Mouse (Mus musculus) G1E (cell line): Measurements from ENCODE around the gene Gfod2. TPM values are rescaled to one million over a fixed set of nuclear protein-coding genes. Genes with fewer than 3 reads are reported as not detected.

Experiments used
- ATAC-seq: 2 replicates; pipeline ENCODE4 v1.8.0; 2016; ENCODE audit warnings: mild to moderate bottlenecking; ENCODE audit not compliant: insufficient number of reproducible peaks, poor library complexity, low FRiP score, severe bottlenecking; ENCODE audit errors: extremely low read depth
- DNase-seq: peaks from one replicate; pipeline ENCODE4 v3.0.0; 2012; ENCODE audit warnings: low spot score
- H3K27me3 ChIP-seq: 2 replicates; pipeline ENCODE4 v1.6.1; 2012; ENCODE audit warnings: mild to moderate bottlenecking, low read length, inconsistent platforms; ENCODE audit not compliant: insufficient read depth
- H3K36me3 ChIP-seq: replicated peaks from 2 replicates; pipeline ENCODE3; 2012; ENCODE audit warnings: mild to moderate bottlenecking, inconsistent platforms
- H3K4me1 ChIP-seq: 2 replicates; pipeline ENCODE4 v1.6.1; 2012; ENCODE audit warnings: low read depth, low read length, inconsistent platforms, mixed read lengths; ENCODE audit not compliant: insufficient read depth
- H3K4me3 ChIP-seq: 2 replicates; pipeline ENCODE4 v1.5.1; 2012; ENCODE audit warnings: low read depth, mild to moderate bottlenecking, inconsistent platforms, low read length, moderate library complexity, mixed read lengths
- H3K9me3 ChIP-seq: replicated peaks from 2 replicates; pipeline ENCODE4 v1.6.1; 2012; ENCODE audit warnings: inconsistent platforms
- CTCF ChIP-seq: IDR thresholded peaks from 2 replicates; pipeline ENCODE4 v1.5.1; 2012; ENCODE audit warnings: low read depth, low read length, inconsistent platforms, mixed read lengths
- GATA1 ChIP-seq: IDR thresholded peaks from 2 replicates; pipeline ENCODE4 v1.6.1; 2012; ENCODE audit warnings: borderline replicate concordance, low read length, inconsistent platforms, mixed read lengths
- GATA2 ChIP-seq: IDR thresholded peaks from 2 replicates; pipeline ENCODE4 v1.6.1; 2012; ENCODE audit warnings: low read depth, low read length, inconsistent platforms, borderline replicate concordance
- POLR2AphosphoS5 ChIP-seq: IDR thresholded peaks from 2 replicates; pipeline ENCODE4 v1.6.1; 2012; ENCODE audit warnings: low read depth, low read length, inconsistent platforms; ENCODE audit not compliant: insufficient replicate concordance
- TAL1 ChIP-seq: conservative IDR thresholded peaks from 2 replicates; pipeline ENCODE4 v1.6.1; 2012; ENCODE audit warnings: low read depth, low read length, inconsistent platforms, mixed read lengths
- polyA plus RNA-seq: library from polyadenylated mRNA; stranded (reverse); fragments of >175 nt; gene quantifications from 2 replicates; pipeline ENCODE4 v1.2.3, GENCODE M21; 2012
- total RNA-seq, 2 experiments: library from RNA; stranded (forward) in 1 of 2; stranded (reverse) in 1 of 2; fragments of 200-1000 nt in 1 of 2; fragments of >200 nt in 1 of 2; fragmentation: Nextera tagmentation in 1 of 2; gene quantifications; 2 replicates each; pipeline ENCODE4 v1.2.3; 2014 to 2017

Gene Gfod2
- total and polyA plus RNA-seq, 3 experiments, result 2.6 to 4.9 (median 4.4) TPM

- no peak for ATAC-seq
- H3K4me1 ChIP-seq, result peaks cover 64% of the 10 kb centered on the region
Measured at GRCm38 (mm10) chr8:105702731-105703415, 55.6 kb downstream of the Gfod2 start.

GRCm38 (mm10) chr8:105702001-105702401 is 56.5 kb downstream of the Gfod2 start:
- H3K36me3 ChIP-seq, result peaks cover 79% of the 10 kb centered on the region
- 0 out of 2 replicates have a peak, but pooled peaks have one; percentile 46 for TF ChIP-seq POLR2AphosphoS5
- TF ChIP-seq CTCF, result no peak
- TF ChIP-seq GATA2, result no peak
- no peak for TF ChIP-seq TAL1
- TF ChIP-seq GATA1, result no peak
- ATAC-seq, result no peak
- H3K4me1 ChIP-seq, result peaks cover 56% of the 10 kb centered on the region
- H3K27me3 ChIP-seq, result no peaks in the 10 kb centered on the region
- H3K9me3 ChIP-seq, result no peaks in the 10 kb centered on the region
- no peak for DNase-seq
- peak overlapping the region; percentile 79 for H3K4me3 ChIP-seq

More at GRCm38 (mm10) chr8:105702731-105703415, 55.6 kb downstream of the Gfod2 start:
- no peak overlapping the region for H3K4me3 ChIP-seq
- H3K36me3 ChIP-seq, result peaks cover 70% of the 10 kb centered on the region
- DNase-seq, result no peak
- no peaks in the 10 kb centered on the region for H3K9me3 ChIP-seq
- TF ChIP-seq GATA2 (no peak), CTCF (no peak), POLR2AphosphoS5 (no peak), GATA1 (no peak), TAL1 (no peak)
- no peaks in the 10 kb centered on the region for H3K27me3 ChIP-seq

- TF ChIP-seq POLR2AphosphoS5 (no peak), TAL1 (no peak), GATA1 (no peak), CTCF (no peak), GATA2 (no peak)
- peak; percentile 99 for DNase-seq
- Histone ChIP-seq H3K4me3 (peak within 1 kb of the TSS; percentile 79), H3K36me3 (peaks cover 83% of the 10 kb centered on the region), H3K4me1 (peaks cover 53% of the 10 kb centered on the region), H3K9me3 (no peaks in the 10 kb centered on the region), H3K27me3 (no peaks in the 10 kb centered on the region)
- peak; percentile 74 for ATAC-seq
Measured at GRCm38 (mm10) chr8:105700966-105701824, 57.3 kb downstream of the Gfod2 start, which contains the start of the genes Acd and Pard6a. Gene Acd, minus strand, starts transcription at chr8:105701102. Gene Pard6a, plus strand, starts transcription at chr8:105701148.

GRCm38 (mm10) chr8:105700566-105700965 is 57.9 kb downstream of the Gfod2 start:
- no peak for TF ChIP-seq GATA1
- TF ChIP-seq TAL1, result no peak
- no peak for TF ChIP-seq CTCF
- no peak for TF ChIP-seq GATA2
- TF ChIP-seq POLR2AphosphoS5, result no peak
- H3K4me3 ChIP-seq, result peak overlapping the region; percentile 79
- ATAC-seq, result peak; percentile 42
- DNase-seq, result peak; percentile 77
- no peaks in the 10 kb centered on the region for H3K9me3 ChIP-seq
- H3K36me3 ChIP-seq, result peaks cover 83% of the 10 kb centered on the region
- no peaks in the 10 kb centered on the region for H3K27me3 ChIP-seq
- peaks cover 49% of the 10 kb centered on the region for H3K4me1 ChIP-seq

GRCm38 (mm10) chr8:105699488-105700215 is 58.8 kb downstream of the Gfod2 start:
- no peaks in the 10 kb centered on the region for H3K27me3 ChIP-seq
- no peak for TF ChIP-seq POLR2AphosphoS5
- TF ChIP-seq GATA2, result no peak
- TF ChIP-seq GATA1, result no peak
- TF ChIP-seq TAL1, result no peak
- TF ChIP-seq CTCF, result no peak
- H3K36me3 ChIP-seq, result peaks cover 83% of the 10 kb centered on the region
- ATAC-seq (no peak), DNase-seq (no peak)
- peak overlapping the region; percentile 79; the same call in 1 of the 2 replicates for H3K4me3 ChIP-seq
- no peaks in the 10 kb centered on the region for H3K9me3 ChIP-seq
- H3K4me1 ChIP-seq, result peaks cover 45% of the 10 kb centered on the region
